Mouse (Mus musculus) embryonic stem cell, embryonic (primary cell): ENCODE data around the gene Pp2d1.

Source experiments
- CTCF ChIA-PET, 4 experiments: fragments of 300-600 bp in 2 of 4; fragments of 350-600 bp in 2 of 4; sonication (Branson Sonifier 250); formaldehyde crosslinking; loops; one replicate each; lab custom pipeline; 2022; ENCODE audit warnings: inconsistent platforms in 2 of 4; lab: Charles Lee
- POLR2A ChIA-PET, 4 experiments: fragments of 300-600 bp in 2 of 4; fragments of 350-600 bp in 2 of 4; sonication (Branson Sonifier 250); formaldehyde crosslinking; loops; one replicate each; lab custom pipeline; 2022; ENCODE audit warnings: antibody characterized with exemption in 4 of 4, inconsistent platforms in 1 of 4; lab: Charles Lee

Pp2d1 gene

DNA sequence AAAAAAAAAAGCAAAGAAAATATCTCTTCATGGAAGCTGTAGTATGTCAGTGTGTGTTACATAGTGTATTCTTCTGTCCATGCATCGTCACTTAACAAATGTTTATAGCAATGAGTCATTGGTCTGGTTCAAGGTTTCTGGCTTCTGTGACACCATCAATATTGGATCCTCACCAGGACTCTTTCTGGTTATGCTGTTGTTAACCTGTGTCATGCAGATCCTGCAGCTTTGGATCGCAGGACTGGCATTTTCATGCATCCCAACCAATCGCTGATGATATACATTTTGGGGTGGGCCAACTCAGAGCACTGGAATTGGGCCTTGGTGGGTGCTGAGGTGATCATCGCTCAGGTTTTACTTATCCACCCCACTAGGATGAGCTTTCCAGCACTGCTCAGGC is 3.3 kb upstream of the Pp2d1 start:
- CTCF ChIA-PET = interaction anchor here in 2 of 4 experiments (0.6 to 1.9 kb wide), 3 partner anchors 12 to 156 kb away, joined by 3 to 7 read pairs (median 3); no protein-coding TSS in a partner anchor
- POLR2A ChIA-PET = interaction anchor here in 3 of 4 experiments (0.6 to 3.1 kb wide), 19 partner anchors 9 to 147 kb away, joined by 3 to 21 read pairs (median 6); partner anchors contain the start of genes Rab5a (in 1 of the 3) and Sgo1 (in 1 of the 3)

DNA sequence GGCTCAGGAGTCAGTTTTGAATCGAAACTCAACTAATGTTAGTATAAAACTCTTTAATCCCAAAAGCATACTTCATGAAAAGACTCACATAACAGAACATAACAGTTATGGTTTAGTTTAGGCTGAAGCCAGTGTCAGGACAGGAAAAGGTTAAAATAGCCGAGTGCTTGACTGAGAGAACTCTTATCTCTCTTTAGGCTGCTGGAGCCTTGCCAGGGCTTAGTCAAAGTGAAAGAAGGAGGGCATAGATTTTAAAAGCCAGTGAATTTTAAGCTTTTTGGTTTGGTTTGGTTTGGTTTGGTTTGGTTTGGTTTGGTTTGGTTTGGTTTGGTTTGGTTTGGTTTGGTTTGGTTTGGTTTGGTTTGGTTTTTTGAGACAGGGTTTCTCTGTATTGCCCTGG is 6.8 kb downstream of the Pp2d1 start:
- CTCF ChIA-PET = interaction anchor here in 1 of 4 experiments (0.6 kb wide), 1 partner anchor 11 kb away, joined by 3 read pairs; no protein-coding TSS in a partner anchor

DNA sequence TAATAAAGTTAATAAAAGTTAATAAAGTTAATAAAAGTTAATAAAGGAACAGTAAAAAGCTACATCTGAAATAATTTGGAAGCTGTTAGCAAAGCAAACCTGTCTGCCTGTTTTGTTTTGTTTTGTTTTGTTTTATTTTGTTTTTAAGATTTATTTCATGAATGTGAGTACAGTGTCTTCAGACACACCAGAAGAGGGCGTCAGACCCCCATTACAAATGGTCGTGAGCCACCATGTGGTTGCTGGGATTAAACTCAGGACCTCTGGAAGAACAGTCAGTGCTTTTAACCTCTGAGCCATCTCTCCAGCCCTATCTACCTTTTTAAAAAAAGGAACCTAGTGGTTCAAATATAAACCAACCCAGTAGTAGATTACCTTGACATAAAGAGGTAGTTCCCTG is 8.1 kb downstream of the Pp2d1 start:
- POLR2A ChIA-PET = interaction anchor here in 2 of 4 experiments (1.2 to 3.9 kb wide), 7 partner anchors 12 to 64 kb away, joined by 3 to 18 read pairs (median 4); no protein-coding TSS in a partner anchor
- CTCF ChIA-PET = interaction anchor here in 2 of 4 experiments (1.8 to 2.1 kb wide), 2 partner anchors 302 kb away, joined by 4 to 10 read pairs; no protein-coding TSS in a partner anchor

More for the DNA sequence above, 6.8 kb downstream of the Pp2d1 start:
- POLR2A ChIA-PET = interaction anchor here in 1 of 4 experiments (1.9 to 3.9 kb wide), 2 partner anchors 30 to 65 kb away, joined by 4 to 18 read pairs; no protein-coding TSS in a partner anchor

GRCm38 (mm10) chr17:53528034-53528433 is 11.2 kb downstream of the Pp2d1 start:
- CTCF ChIA-PET = no interaction called here
- POLR2A ChIA-PET = interaction anchor here in 2 of 4 experiments (0.8 to 1.6 kb wide), 2 partner anchors 40 to 145 kb away, joined by 3 to 5 read pairs; no protein-coding TSS in a partner anchor

DNA sequence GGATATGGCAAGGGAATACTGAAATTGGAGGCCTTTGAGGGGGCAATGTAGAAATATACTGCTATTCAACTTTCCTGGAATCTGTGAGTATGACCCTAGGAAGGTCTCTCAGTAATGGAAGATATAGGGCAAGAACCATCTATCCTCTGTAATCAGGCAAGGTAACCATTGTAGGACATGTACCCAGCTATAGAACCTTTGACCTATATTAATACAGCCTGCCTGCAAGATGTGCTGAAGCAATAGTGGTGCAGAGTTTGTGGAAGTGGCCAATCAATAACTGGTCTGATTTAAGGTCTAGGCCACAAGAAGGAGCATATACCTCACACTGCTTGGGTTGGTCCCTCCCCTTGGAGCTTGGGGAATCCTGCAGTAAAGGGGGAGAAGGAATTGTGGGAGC is 18.7 kb downstream of the Pp2d1 start:
- POLR2A ChIA-PET = no interaction called here
- CTCF ChIA-PET = interaction anchor here in 1 of 4 experiments (1.2 kb wide), 1 partner anchor 118 kb away, joined by 3 read pairs; no protein-coding TSS in a partner anchor

GRCm38 (mm10) chr17:53519364-53519763 is 19.9 kb downstream of the Pp2d1 start:
- ChIA-PET POLR2A (no interaction called here), CTCF (no interaction called here)

DNA sequence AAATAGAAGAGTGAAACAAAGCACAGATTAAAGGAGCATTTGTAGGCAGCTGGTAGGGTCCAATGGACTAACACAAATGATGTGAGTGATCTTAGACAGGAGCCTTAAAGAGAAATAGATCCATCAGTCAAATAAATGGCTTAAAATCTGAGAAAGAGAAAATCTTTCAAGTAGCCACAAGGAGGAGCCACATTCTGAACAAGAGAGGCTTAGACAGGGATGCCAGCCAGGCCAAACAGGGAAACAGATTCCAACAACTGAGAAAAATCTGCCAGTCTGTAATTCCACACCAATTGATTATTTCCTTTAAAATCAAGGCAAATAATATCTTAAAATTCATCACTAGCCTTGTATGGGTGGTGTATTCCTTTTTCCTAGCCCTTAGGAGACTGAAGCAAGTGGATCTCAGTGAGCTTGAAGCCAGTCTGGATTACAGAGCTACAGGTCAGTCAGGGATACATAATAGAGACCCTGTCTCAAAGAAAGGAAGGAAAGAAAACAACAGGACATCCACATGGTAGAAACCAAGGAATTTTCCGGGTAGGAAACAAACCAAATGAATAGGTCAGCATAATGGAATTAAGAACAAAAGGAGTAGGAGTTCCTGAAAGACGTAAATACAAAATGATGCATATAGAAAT is 26.8 kb downstream of the Pp2d1 start:
- ChIA-PET CTCF (interaction anchor here in 3 of 4 experiments (0.5 to 1.9 kb wide), 7 partner anchors 109 to 1078 kb away, joined by 3 to 9 read pairs (median 4); no protein-coding TSS in a partner anchor), POLR2A (interaction anchor here in 3 of 4 experiments (0.5 to 2.1 kb wide), 8 partner anchors 10 to 379 kb away, joined by 3 to 8 read pairs (median 3); no protein-coding TSS in a partner anchor)

DNA sequence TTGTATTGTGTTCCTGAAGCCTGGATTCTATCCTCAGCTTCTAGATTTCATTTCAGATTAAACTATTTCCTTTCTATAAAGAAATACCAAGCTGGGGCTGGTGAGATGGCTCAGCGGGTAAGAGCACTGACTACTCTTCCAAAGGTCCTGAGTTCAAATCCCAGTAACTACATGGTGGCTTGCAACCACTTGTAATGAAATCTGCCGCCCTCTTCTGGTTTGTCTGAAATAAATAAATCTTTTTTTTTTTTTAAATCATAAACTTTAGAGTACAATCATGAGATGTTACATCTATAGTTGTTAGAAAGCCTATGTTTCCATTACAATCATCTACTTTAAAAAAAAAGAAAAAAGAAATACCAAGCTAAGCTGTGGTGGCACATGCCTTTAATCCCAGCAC is 36.3 kb downstream of the Pp2d1 start:
- ChIA-PET CTCF (interaction anchor here in 1 of 4 experiments (0.6 kb wide), 1 partner anchor 30 kb away, joined by 3 read pairs; no protein-coding TSS in a partner anchor), POLR2A (interaction anchor here (0.6 to 2.4 kb wide), 13 partner anchors 9 to 156 kb away, joined by 3 to 13 read pairs (median 5); no protein-coding TSS in a partner anchor)

DNA sequence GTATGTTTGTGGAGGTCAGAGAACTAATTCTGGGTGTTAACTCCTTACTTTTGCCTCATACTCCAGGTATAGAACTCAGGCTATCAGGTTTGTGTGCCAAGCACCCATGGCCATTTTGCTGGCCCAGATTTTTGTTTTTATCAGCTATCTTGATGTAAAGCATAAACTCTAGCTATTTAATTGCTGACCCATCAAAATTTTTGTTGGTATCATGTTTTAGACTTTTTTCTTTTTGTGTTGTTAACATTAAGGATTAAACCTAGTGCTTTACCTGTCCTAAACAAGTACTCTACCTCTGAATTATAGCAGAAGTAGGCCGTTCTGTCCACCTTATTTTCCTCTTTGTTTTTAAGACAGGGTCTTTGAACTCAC is 50.3 kb downstream of the Pp2d1 start:
- ChIA-PET CTCF (interaction anchor here in 1 of 4 experiments (0.6 kb wide), 1 partner anchor 9 kb away, joined by 4 read pairs; no protein-coding TSS in a partner anchor), POLR2A (interaction anchor here in 3 of 4 experiments (0.7 to 6.3 kb wide), 14 partner anchors 8 to 1195 kb away, joined by 3 to 66 read pairs (median 3); partner anchors contain the start of genes Rab5a (in 2 of the 3) and Efhb (in 1 of the 3))

DNA sequence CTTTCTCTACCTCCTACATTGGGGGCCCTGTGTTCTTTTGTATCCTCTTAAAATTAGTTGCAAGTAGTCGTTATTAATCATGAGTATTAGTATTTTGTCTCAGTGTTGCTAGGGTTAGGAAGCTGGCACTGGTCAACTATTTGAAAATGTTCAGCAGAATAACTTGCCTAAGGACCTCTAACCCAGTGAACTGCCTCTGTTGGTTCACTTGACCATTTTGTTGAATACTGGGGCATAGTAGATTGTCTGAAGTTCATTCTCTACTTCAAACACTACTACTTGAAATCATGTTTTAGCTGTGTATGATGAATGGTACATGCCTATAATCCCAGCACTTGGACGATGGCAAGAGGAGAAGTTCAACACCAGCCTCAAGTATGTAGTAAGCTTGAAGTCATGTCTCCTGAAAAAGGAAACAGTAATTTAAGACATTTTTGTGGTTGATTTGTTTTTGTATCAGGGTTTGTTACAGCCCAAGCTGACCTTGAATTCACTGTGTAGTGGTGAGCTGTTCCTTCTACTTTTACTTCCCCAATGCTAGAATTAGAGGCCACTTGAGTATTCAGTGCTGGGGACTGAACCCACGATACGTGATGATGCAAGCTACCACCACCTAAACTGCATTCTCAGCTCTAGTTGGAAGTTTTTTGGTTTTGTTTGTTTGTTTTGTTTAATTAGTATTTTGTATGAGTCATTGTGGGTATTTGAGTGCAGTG is 50.8 kb downstream of the Pp2d1 start:
- CTCF ChIA-PET = interaction anchor here in 1 of 4 experiments (0.6 kb wide), 1 partner anchor 9 kb away, joined by 4 read pairs; no protein-coding TSS in a partner anchor
- POLR2A ChIA-PET = interaction anchor here in 3 of 4 experiments (0.7 to 6.3 kb wide), 13 partner anchors 7 to 188 kb away, joined by 3 to 66 read pairs (median 3); partner anchors contain the start of genes Rab5a (in 2 of the 3) and Efhb (in 1 of the 3)

DNA sequence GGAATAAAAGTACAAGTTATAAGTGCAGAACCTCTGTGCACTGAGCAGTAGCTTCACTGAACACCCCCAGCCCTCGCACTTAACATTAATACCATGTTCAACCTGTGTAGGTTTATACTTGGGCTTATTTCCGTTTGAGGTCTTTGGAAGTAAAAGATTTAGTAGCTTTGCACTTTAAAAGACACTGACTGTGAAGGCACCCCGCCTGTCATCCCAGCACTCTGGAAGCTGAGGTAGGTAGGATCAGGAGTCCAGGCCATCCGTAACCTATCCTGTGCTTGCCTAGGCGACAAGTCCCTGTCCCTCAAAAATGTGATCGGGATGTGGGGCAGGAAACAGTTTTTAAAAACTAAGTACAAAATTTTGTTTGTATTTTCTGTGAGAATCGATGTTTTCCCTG is 58.8 kb downstream of the Pp2d1 start:
- ChIA-PET POLR2A (interaction anchor here in 3 of 4 experiments (0.7 to 4.5 kb wide), 48 partner anchors 8 to 209 kb away, joined by 3 to 66 read pairs (median 5); partner anchors contain the start of genes Efhb (in 2 of the 3) and Sgo1 (in 2 of the 3)), CTCF (interaction anchor here in 1 of 4 experiments (0.6 to 1.5 kb wide), 2 partner anchors 11 to 16 kb away, joined by 5 to 7 read pairs; no protein-coding TSS in a partner anchor)

DNA sequence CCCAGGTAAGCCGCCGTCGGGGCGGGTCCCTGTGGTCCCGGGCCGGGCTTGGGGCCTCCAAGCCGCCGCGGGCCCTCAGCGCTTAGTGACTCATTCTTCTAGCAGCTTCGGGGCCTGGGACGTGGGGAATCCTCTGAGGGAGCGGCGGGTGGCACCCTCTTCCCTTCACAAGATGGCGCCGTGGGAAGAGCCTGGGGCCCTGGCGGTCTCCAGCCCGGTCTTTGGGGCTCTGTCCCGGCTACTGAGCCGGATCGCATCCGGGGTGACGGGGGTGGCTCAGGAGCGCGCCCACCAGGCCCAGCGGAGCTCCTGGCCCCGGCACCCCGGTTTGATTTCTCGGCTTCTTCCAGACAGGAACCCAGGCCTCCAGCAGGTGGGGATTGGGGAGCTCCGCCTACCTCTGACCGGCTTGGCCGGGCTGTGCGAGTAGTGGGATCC is 59.6 kb downstream of the Pp2d1 start:
- CTCF ChIA-PET = interaction anchor here in 1 of 4 experiments (1.5 kb wide), 1 partner anchor 12 kb away, joined by 5 read pairs; no protein-coding TSS in a partner anchor
- POLR2A ChIA-PET = interaction anchor here in 3 of 4 experiments (0.7 to 4.5 kb wide), 43 partner anchors 8 to 211 kb away, joined by 3 to 66 read pairs (median 6); partner anchors contain the start of genes Efhb (in 3 of the 3) and Sgo1 (in 2 of the 3)

DNA sequence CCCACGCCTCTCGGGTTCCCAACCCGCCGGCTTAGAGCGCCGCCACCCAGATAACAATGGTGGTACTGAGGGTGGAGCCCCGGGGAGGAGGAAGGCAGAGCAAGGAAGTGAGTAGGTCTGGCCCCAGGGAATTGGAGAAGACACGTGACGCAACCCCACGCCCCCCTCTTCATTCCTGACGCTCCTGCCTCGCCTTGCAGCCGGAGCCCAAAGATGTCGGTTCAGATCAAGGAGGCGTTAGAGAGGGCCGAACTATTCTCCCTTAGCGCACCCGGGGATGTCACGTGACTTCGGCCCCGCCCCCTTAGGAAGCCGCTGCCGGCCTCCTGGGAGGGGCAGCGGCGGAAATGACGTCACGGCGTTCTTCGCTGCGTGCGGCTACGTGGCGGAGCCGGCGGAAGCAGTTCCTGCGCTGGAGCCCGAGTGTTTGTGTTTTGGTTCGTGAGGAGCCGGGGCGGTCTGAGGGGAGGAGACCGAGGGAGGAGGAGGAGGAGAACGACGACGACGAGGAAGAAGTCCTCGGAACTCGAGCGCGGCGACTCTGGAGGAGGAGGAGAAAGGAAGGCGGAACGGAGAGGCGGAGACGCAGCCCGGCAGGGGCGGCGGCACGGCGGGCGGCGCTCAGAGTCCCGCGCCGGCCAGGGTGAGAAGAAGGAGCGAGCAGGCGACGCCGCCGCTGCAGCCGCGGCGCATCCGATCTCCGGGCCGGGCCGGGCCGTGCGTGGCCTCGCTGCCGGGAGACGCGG is 60.2 kb downstream of the Pp2d1 start, which contains the start of gene Rab5a:
Rab5a (plus strand) TSS at position 377 of the 746 bp plus-strand sequence.
- ChIA-PET POLR2A (interaction anchor here in 3 of 4 experiments (0.8 to 4.5 kb wide), 43 partner anchors 9 to 212 kb away, joined by 3 to 66 read pairs (median 6); partner anchors contain the start of genes Efhb (in 3 of the 3) and Sgo1 (in 1 of the 3)), CTCF (interaction anchor here in 1 of 4 experiments (1.5 kb wide), 1 partner anchor 12 kb away, joined by 5 read pairs; no protein-coding TSS in a partner anchor)

- POLR2A ChIA-PET = interaction anchor here in 3 of 4 experiments (0.6 to 4.5 kb wide), 28 partner anchors 10 to 268 kb away, joined by 3 to 42 read pairs (median 6); partner anchors contain the start of genes Efhb (in 3 of the 3) and Sgo1 (in 1 of the 3)
Measured at GRCm38 (mm10) chr17:53478066-53478857, 61.0 kb downstream of the Pp2d1 start.

DNA sequence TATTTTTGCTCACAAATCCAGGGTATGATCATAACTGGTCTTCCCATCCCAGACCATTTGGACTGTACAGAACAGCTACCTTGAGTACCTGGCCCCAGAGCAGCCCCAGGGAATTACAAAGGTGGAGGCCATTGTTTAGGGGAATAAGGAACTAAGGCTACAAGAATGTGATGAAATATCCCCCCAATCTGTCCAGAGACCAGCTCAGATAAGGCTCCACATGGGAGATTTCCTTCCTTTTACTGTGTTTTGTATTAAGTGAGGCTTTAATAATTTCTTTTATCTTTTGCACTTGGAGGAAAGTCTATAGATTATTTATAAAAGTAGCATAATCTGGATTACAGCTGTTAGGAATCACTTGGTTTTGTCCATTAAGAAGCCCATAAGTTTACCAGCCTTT is 70.6 kb downstream of the Pp2d1 start:
- POLR2A ChIA-PET = interaction anchor here in 3 of 4 experiments (0.6 to 3.5 kb wide), 12 partner anchors 8 to 286 kb away, joined by 3 to 24 read pairs (median 5); partner anchors contain the start of gene Rab5a (in 1 of the 3)
- CTCF ChIA-PET = interaction anchor here in 1 of 4 experiments (0.6 kb wide), 1 partner anchor 139 kb away, joined by 3 read pairs; no protein-coding TSS in a partner anchor

More at GRCm38 (mm10) chr17:53478066-53478857, 61.0 kb downstream of the Pp2d1 start:
- CTCF ChIA-PET = interaction anchor here in 1 of 4 experiments (0.6 kb wide), 2 partner anchors 32 to 608 kb away, joined by 3 to 4 read pairs; no protein-coding TSS in a partner anchor
